12 mouse cellular contexts compared by ENCODE assay signal in the genomic region with DNA sequence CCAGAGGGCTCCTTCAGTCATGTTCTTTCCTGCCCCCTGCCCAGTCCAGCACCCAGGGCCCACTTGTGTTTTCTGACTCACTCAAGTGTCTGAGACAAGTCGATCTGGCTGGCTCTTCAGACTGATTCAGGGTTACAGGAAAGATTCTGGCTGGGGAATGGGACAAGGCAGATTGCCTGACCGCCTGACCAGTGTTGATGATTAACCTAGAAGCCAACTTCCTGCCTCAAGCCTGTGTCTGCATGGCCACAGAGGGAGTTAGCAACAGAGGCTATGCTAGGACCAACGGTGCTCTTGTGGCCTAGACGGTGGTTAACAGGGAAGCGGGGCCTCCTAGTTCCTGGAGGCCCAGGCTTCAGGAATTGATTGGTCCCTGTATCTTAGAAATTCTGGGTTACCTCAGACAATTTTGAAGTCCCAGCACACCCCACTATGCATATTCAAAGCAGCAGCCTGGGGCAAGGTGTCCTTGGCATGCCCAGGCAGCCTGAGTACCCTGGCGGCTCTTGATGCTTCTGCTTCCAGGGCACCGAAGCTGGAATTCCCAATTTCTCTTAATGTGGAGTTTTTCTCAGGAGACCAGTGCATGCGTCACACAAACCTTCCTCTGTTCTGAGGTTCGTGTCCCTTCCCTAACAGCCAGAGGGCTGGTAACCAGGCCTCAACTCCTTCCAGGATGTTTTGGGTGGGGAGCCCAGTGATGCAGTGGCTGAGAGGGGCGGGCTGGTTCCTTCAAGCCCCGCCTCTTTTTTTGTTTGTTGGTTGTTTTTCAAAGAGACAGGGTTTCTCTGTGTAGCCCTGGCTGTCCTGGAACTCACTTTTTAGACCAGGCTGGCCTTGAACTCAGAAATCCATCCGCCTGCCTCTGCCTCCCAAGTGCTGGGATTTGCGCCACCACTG. TPM values are rescaled to one million over a fixed set of nuclear protein-coding genes. Genes with fewer than 3 reads are reported as not detected.
DNase-seq lines count a peak whose midpoint lies in the region; ATAC-seq lines count a peak whose summit lies in the region.
"Had no signal": no experiment of that assay in that cellular context is flagged by ENCODE, and none has a peak within 500 bp of the region (broad histone marks: within the 10 kb centered on the region; RNA-seq: fewer than 3 reads in every experiment).

No protein-coding gene starts in this region.

- H3K9ac ChIP-seq in embryonic facial prominence, embryonic 12.5 days: no peak overlapping the region
- H3K9ac ChIP-seq in forebrain, embryonic 13.5 days: no peak overlapping the region

- H3K27me3 ChIP-seq in embryonic facial prominence, embryonic 12.5 days: no peaks in the 10 kb centered on the region
- peaks cover 10% of the 10 kb centered on the region for H3K27me3 ChIP-seq in embryonic facial prominence, embryonic 10.5 days (replicated peaks; ENCODE audit: low read depth, poor library complexity, severe bottlenecking)
- H3K27me3 ChIP-seq in forebrain, embryonic 13.5 days: peaks cover 3% of the 10 kb centered on the region; the same call in 1 of the 2 replicates

- 70% methylated on average over 13 of the region's 13 CpGs for WGBS in embryonic facial prominence, embryonic 12.5 days
- WGBS in embryonic facial prominence, embryonic 10.5 days: 73% methylated on average over 13 of the region's 13 CpGs
- 83% methylated on average over 13 of the region's 13 CpGs for WGBS in forebrain, embryonic 13.5 days

- DNase-seq in embryonic facial prominence, embryonic 10.5 days (ENCODE audit: low spot score): no peak
- peak; percentile 96 for DNase-seq in fibroblast of lung, adult 2 months (ENCODE audit: low read depth)
- peak; percentile 56 to 76 for DNase-seq in kidney, postnatal 4 days
- DNase-seq in lung, postnatal 36 days: peak; percentile 68
- no peak for DNase-seq in right cerebral cortex, postnatal 25 days
- no peak for DNase-seq in cerebellum, postnatal 36 days
- DNase-seq: adrenal gland, postnatal 14 days had no signal

- no peak overlapping the region for H3K4me2 ChIP-seq in embryonic facial prominence, embryonic 12.5 days (replicated peaks)
- no peak overlapping the region for H3K4me2 ChIP-seq in forebrain, embryonic 13.5 days

- H3K4me1 ChIP-seq in embryonic facial prominence, embryonic 12.5 days: no peaks in the 10 kb centered on the region
- peaks cover 10% of the 10 kb centered on the region for H3K4me1 ChIP-seq in embryonic facial prominence, embryonic 10.5 days
- peaks cover 7% of the 10 kb centered on the region for H3K4me1 ChIP-seq in forebrain, embryonic 13.5 days

- peaks cover 44% of the 10 kb centered on the region for H3K36me3 ChIP-seq in embryonic facial prominence, embryonic 12.5 days
- peaks cover 51% of the 10 kb centered on the region for H3K36me3 ChIP-seq in embryonic facial prominence, embryonic 10.5 days (replicated peaks)
- peaks cover 55% of the 10 kb centered on the region for H3K36me3 ChIP-seq in forebrain, embryonic 13.5 days (ENCODE audit: poor library complexity, severe bottlenecking)

- no peak overlapping the region for H3K4me3 ChIP-seq in embryonic facial prominence, embryonic 12.5 days
- H3K4me3 ChIP-seq in embryonic facial prominence, embryonic 10.5 days: no peak overlapping the region
- H3K4me3 ChIP-seq in forebrain, embryonic 13.5 days: no peak overlapping the region
- H3K4me3 ChIP-seq: heart, embryonic 10.5 days had no signal

- peak overlapping the region; percentile 31; the same call in 1 of the 2 replicates for H3K27ac ChIP-seq in embryonic facial prominence, embryonic 12.5 days
- H3K27ac ChIP-seq in embryonic facial prominence, embryonic 10.5 days (replicated peaks): no peak overlapping the region
- no peak overlapping the region for H3K27ac ChIP-seq in forebrain, embryonic 13.5 days
- H3K27ac ChIP-seq: heart, embryonic 10.5 days had no signal

- no peaks in the 10 kb centered on the region for H3K9me3 ChIP-seq in embryonic facial prominence, embryonic 12.5 days
- H3K9me3 ChIP-seq in embryonic facial prominence, embryonic 10.5 days: no peaks in the 10 kb centered on the region
- no peaks in the 10 kb centered on the region for H3K9me3 ChIP-seq in forebrain, embryonic 13.5 days (replicated peaks)
- H3K9me3 ChIP-seq: heart, embryonic 10.5 days had no signal

- no peak for ATAC-seq in embryonic facial prominence, embryonic 12.5 days (ENCODE audit: insufficient number of reproducible peaks, insufficient read depth, low FRiP score, low TSS enrichment)
- no peak for ATAC-seq in forebrain, embryonic 13.5 days

RNA-seq across cellular contexts. Expression of a gene that starts 10.0 kb away (rescaled TPM):
- polyA plus RNA-seq in embryonic facial prominence, embryonic 12.5 days (2016; fragmentation: Nextera tagmentation; extraction: Ambion mirVana): not detected in 2 replicates
- not detected in 2 replicates for polyA plus RNA-seq in embryonic facial prominence, embryonic 10.5 days (2016; fragmentation: Nextera tagmentation; extraction: Ambion mirVana)
- polyA plus RNA-seq in forebrain, embryonic 13.5 days (2015; fragmentation: Nextera tagmentation; extraction: Ambion mirVana): not detected in 2 replicates
- polyA plus RNA-seq: embryonic facial prominence, embryonic 11.5 days; testis, adult 2 months had no signal

RNA-seq across cellular contexts. Expression of a gene that starts 11.0 kb away (rescaled TPM):
- 55.9 and 65.5 TPM in 2 replicates for polyA plus RNA-seq in embryonic facial prominence, embryonic 12.5 days (2016; fragmentation: Nextera tagmentation; extraction: Ambion mirVana)
- 57.7 and 61.8 TPM in 2 replicates for polyA plus RNA-seq in embryonic facial prominence, embryonic 10.5 days (2016; fragmentation: Nextera tagmentation; extraction: Ambion mirVana)
- polyA plus RNA-seq in forebrain, embryonic 13.5 days (2015; fragmentation: Nextera tagmentation; extraction: Ambion mirVana): 53.0 and 53.9 TPM in 2 replicates

RNA-seq across cellular contexts. Expression of a gene that starts 23.3 kb away (rescaled TPM):
- polyA plus RNA-seq in embryonic facial prominence, embryonic 12.5 days (2016; fragmentation: Nextera tagmentation; extraction: Ambion mirVana): 229 and 235 TPM in 2 replicates
- 280 and 287 TPM in 2 replicates for polyA plus RNA-seq in embryonic facial prominence, embryonic 10.5 days (2016; fragmentation: Nextera tagmentation; extraction: Ambion mirVana)
- 207 and 215 TPM in 2 replicates for polyA plus RNA-seq in forebrain, embryonic 13.5 days (2015; fragmentation: Nextera tagmentation; extraction: Ambion mirVana)

RNA-seq across cellular contexts. Expression of a gene that starts 23.5 kb away (rescaled TPM):
- polyA plus RNA-seq in embryonic facial prominence, embryonic 12.5 days (2016; fragmentation: Nextera tagmentation; extraction: Ambion mirVana): 513 and 519 TPM in 2 replicates
- 371 and 392 TPM in 2 replicates for polyA plus RNA-seq in embryonic facial prominence, embryonic 10.5 days (2016; fragmentation: Nextera tagmentation; extraction: Ambion mirVana)
- polyA plus RNA-seq in forebrain, embryonic 13.5 days (2015; fragmentation: Nextera tagmentation; extraction: Ambion mirVana): 546 and 569 TPM in 2 replicates

RNA-seq across cellular contexts. Expression of a gene that starts 57.0 kb away (rescaled TPM):
- polyA plus RNA-seq in embryonic facial prominence, embryonic 12.5 days (2016; fragmentation: Nextera tagmentation; extraction: Ambion mirVana): 12.0 and 12.6 TPM in 2 replicates
- 7.3 and 7.4 TPM in 2 replicates for polyA plus RNA-seq in embryonic facial prominence, embryonic 10.5 days (2016; fragmentation: Nextera tagmentation; extraction: Ambion mirVana)
- 5.4 and 6.5 TPM in 2 replicates for polyA plus RNA-seq in forebrain, embryonic 13.5 days (2015; fragmentation: Nextera tagmentation; extraction: Ambion mirVana)

Comparison
In these comparisons a context has a peak if more than half of its experiments do, and no peak if none do; other contexts are left out.
1. DNase-seq: peak in fibroblast of lung, adult 2 months (single experiment), kidney, postnatal 4 days (2 of 2) and lung, postnatal 36 days (single experiment); none in embryonic facial prominence, embryonic 10.5 days (single experiment), right cerebral cortex, postnatal 25 days (single experiment) and cerebellum, postnatal 36 days (0 of 2).